ENCODE assay signal across 21 mouse cellular contexts in genomic region chr19:27718931-27719330, GRCm38 (mm10).
"Had no signal": no experiment of that assay in that cellular context is flagged by ENCODE, and none has a peak within 500 bp of the region (broad histone marks: within the 10 kb centered on the region; RNA-seq: fewer than 3 reads in every experiment).

No protein-coding gene starts in this region.

- H3K27ac ChIP-seq: liver, embryonic 13.5 days; liver, embryonic 15.5 days; lung, embryonic 15.5 days; macrophage; midbrain, embryonic 12.5 days; neural tube, embryonic 12.5 days had no signal

- DNase-seq: liver; liver, embryonic 13.5 days; liver, postnatal 0 days; lung, adult 2 months; lung, postnatal 14 days; lung, postnatal 36 days; retina, postnatal 1 day; right cerebral cortex, adult 18-20 months; right cerebral cortex, postnatal 25 days; right cerebral cortex, postnatal 4 days; spleen, adult 18-20 months; thymus, adult 18-20 months; thymus, postnatal 14 days; thymus, postnatal 36 days had no signal

- H3K9me3 ChIP-seq: liver, embryonic 13.5 days; liver, embryonic 15.5 days; lung, embryonic 15.5 days; midbrain, embryonic 12.5 days; neural tube, embryonic 12.5 days had no signal

- H3K27me3 ChIP-seq: liver, embryonic 13.5 days; liver, embryonic 15.5 days; lung, embryonic 15.5 days; midbrain, embryonic 12.5 days; neural tube, embryonic 12.5 days had no signal

- H3K4me1 ChIP-seq: liver, embryonic 13.5 days; liver, embryonic 15.5 days; lung, embryonic 15.5 days; neural tube, embryonic 12.5 days had no signal

- H3K4me3 ChIP-seq: liver, embryonic 13.5 days; liver, embryonic 15.5 days; lung, embryonic 15.5 days; midbrain, embryonic 12.5 days; neural tube, embryonic 12.5 days had no signal

- H3K9ac ChIP-seq: liver, embryonic 13.5 days; liver, embryonic 15.5 days; liver, postnatal 0 days; lung, embryonic 15.5 days; midbrain, embryonic 12.5 days; neural tube, embryonic 12.5 days had no signal

- ATAC-seq: liver, postnatal 0 days; lung, postnatal 0 days had no signal

- H3K4me2 ChIP-seq: liver, embryonic 11.5 days; liver, embryonic 13.5 days; liver, embryonic 15.5 days; lung, embryonic 15.5 days; midbrain, embryonic 12.5 days; neural tube, embryonic 12.5 days had no signal

- H3K36me3 ChIP-seq: liver, embryonic 13.5 days; liver, embryonic 15.5 days; lung, embryonic 15.5 days; midbrain, embryonic 12.5 days; neural tube, embryonic 12.5 days had no signal
